Mouse (Mus musculus): ENCODE results near the gene Fam71e1. TPM values are rescaled to one million over a fixed set of nuclear protein-coding genes. Genes with fewer than 3 reads are reported as not detected.

Gene Fam71e1
- 1.1 TPM for polyA plus RNA-seq (2017; shearing (Covaris generic))

GRCm38 (mm10) chr7:44495992-44496770 lies at the start of gene Fam71e1, which contains the start of gene Emc10:
Gene Fam71e1, plus strand, starts transcription at chr7:44496581.
Gene Emc10, minus strand, starts transcription at chr7:44496529.

DNA sequence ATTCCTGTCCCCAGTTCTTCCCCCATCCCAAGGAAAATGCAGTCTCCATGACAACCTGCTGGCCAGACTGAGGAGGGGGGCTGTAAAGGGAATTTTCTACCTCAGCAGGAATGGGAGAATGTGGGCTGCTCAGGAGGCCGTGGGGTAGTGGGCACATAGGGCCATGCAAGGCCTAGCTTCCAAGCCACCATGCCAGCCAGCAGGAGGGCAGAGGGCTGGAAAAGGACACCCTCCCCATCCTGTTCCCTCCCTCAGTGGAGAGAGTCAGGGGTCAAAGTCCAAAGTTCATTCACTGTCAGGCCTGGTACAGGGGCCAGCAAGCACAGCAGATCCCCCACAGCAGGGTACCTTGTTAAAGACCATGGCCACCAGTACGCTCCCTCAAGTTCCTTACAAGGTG lies 31.3 kb upstream of the Fam71e1 start, which contains the start of gene Aspdh:
Gene Aspdh, plus strand, starts transcription at position 281 of the 400 bp plus-strand sequence.

GRCm38 (mm10) chr7:44467811-44468411 lies 28.5 kb upstream of the Fam71e1 start, which contains the start of gene Josd2:
Gene Josd2, plus strand, starts transcription at chr7:44467980.

GRCm38 (mm10) chr7:44524502-44524901 lies 28.1 kb downstream of the Fam71e1 start, which contains the start of gene Mybpc2:
Gene Mybpc2, minus strand, starts transcription at chr7:44524656.

GRCm38 (mm10) chr7:44531946-44532732 lies 35.8 kb downstream of the Fam71e1 start, which contains the start of gene Spib:
Gene Spib, minus strand, starts transcription at chr7:44532071.

GRCm38 (mm10) chr7:44548497-44549087 lies 52.2 kb downstream of the Fam71e1 start, which contains the start of gene Pold1:
Gene Pold1, minus strand, starts transcription at chr7:44548849.

Other genes with a start within 250 kb of the Fam71e1 start
- 1.4 TPM for gene 1700028J19Rik, start 249.9 kb upstream of the Fam71e1 start, polyA plus RNA-seq (2017; shearing (Covaris generic))
- 201 TPM for gene 2410002F23Rik, start 249.9 kb upstream of the Fam71e1 start, polyA plus RNA-seq (2017; shearing (Covaris generic))
- 0.27 TPM for gene Acp4, start 239.2 kb upstream of the Fam71e1 start, polyA plus RNA-seq (2017; shearing (Covaris generic))
- not detected for gene Gm15517, start 235.1 kb upstream of the Fam71e1 start, polyA plus RNA-seq (2017; shearing (Covaris generic))
- 0.45 TPM for gene Clec11a, start 189.7 kb upstream of the Fam71e1 start, polyA plus RNA-seq (2017; shearing (Covaris generic))
- 0.26 TPM for gene Shank1, start 186.3 kb upstream of the Fam71e1 start, polyA plus RNA-seq (2017; shearing (Covaris generic))
- 0.43 TPM for gene Syt3, start 112.5 kb upstream of the Fam71e1 start, polyA plus RNA-seq (2017; shearing (Covaris generic))
- 1.3 TPM for gene 1700008O03Rik, start 110.8 kb upstream of the Fam71e1 start, polyA plus RNA-seq (2017; shearing (Covaris generic))
- gene Lrrc4b, start 67.6 kb upstream of the Fam71e1 start, polyA plus RNA-seq (2017; shearing (Covaris generic)) = not detected
- gene Aspdh, start 31.2 kb upstream of the Fam71e1 start, polyA plus RNA-seq (2017; shearing (Covaris generic)) = not detected
- gene Josd2, start 28.6 kb upstream of the Fam71e1 start, polyA plus RNA-seq (2017; shearing (Covaris generic)) = 137 TPM
- 187 TPM for gene Emc10, start 52 bp upstream of the Fam71e1 start, polyA plus RNA-seq (2017; shearing (Covaris generic))
- 0.11 TPM for gene Mybpc2, start 28.1 kb downstream of the Fam71e1 start, polyA plus RNA-seq (2017; shearing (Covaris generic))
- 3.6 TPM for gene Spib, start 35.5 kb downstream of the Fam71e1 start, polyA plus RNA-seq (2017; shearing (Covaris generic))
- gene Pold1, start 52.3 kb downstream of the Fam71e1 start, polyA plus RNA-seq (2017; shearing (Covaris generic)) = 81.1 TPM
- 160 TPM for gene Nr1h2, start 57.4 kb downstream of the Fam71e1 start, polyA plus RNA-seq (2017; shearing (Covaris generic))
- 2.7 TPM for gene Napsa, start 75.8 kb downstream of the Fam71e1 start, polyA plus RNA-seq (2017; shearing (Covaris generic))
- gene Kcnc3, start 94.1 kb downstream of the Fam71e1 start, polyA plus RNA-seq (2017; shearing (Covaris generic)) = not detected
- not detected for gene Myh14, start 174.3 kb downstream of the Fam71e1 start, polyA plus RNA-seq (2017; shearing (Covaris generic))
- gene Izumo2, start 212.2 kb downstream of the Fam71e1 start, polyA plus RNA-seq (2017; shearing (Covaris generic)) = not detected

Measured in inflammation-experienced regulatory T-cells, adult 16 weeks (primary cell).